ENCODE assay signal across 7 mouse cellular contexts in the genomic region with DNA sequence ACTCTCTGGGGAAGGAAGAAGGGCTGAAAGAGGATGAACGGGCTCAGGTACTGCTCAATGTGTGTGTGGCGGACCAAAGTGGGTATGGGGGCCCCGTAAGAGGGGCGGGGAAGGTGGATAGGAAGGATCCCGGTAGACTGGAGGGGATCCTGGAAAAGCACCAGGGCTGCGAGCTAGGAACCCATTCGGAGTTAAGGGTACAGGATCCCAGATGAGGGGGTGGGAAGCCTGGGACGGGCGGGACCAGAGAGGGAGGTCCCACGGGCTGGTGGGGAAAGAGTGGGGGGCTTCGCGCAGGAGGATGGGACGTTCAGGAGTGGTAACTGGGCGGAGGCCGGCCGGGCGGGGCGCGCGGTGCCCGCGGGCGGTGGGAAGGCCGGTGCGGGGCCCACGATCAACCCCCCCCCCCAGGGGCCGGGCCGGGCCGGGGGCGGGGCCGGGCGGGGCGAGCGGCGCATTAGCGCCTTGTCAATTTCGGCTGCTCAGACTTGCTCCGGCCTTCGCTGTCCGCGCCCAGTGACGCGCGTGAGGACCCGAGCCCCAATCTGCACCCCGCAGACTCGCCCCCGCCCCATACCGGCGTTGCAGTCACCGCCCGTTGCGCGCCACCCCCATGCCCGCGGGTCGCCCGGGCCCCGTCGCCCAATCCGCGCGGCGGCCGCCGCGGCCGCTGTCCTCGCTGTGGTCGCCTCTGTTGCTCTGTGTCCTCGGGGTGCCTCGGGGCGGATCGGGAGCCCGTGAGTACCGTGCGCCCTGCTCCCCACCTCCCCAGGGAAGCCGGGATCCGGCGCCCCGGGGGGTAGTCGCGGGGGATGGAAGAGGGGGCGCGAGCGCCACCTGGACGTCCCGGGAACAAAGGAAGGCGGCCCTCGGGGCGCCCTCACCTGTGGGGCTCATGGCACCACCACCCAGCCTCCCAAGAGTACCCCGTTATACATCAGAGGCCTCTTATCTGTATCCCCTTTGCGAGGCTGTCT. TPM values are rescaled to one million over a fixed set of nuclear protein-coding genes. Genes with fewer than 3 reads are reported as not detected.
A peak's percentile ranks its signal among the peaks of the same experiment; 100 is the strongest.
DNase-seq lines count a peak whose midpoint lies in the region; ATAC-seq lines count a peak whose summit lies in the region.

A gene (plus strand): TSS at position 495 of the 977 bp plus-strand sequence.

- H3K27ac ChIP-seq in lung, embryonic 16.5 days (ENCODE audit: low read length): peak within 1 kb of the TSS; percentile 99
- no peak within 1 kb of the TSS for H3K27ac ChIP-seq in forebrain, embryonic 16.5 days (ENCODE audit: low read length)
- H3K27ac ChIP-seq in limb, embryonic 15.5 days: peak within 1 kb of the TSS; percentile 57
- H3K27ac ChIP-seq in stomach, embryonic 15.5 days: no peak within 1 kb of the TSS

- H3K36me3 ChIP-seq in lung, embryonic 16.5 days (ENCODE audit: control insufficient read depth, insufficient read depth, low read length): no peaks in the 10 kb centered on the region
- H3K36me3 ChIP-seq in forebrain, embryonic 16.5 days (ENCODE audit: control insufficient read depth, insufficient read depth): no peaks in the 10 kb centered on the region
- H3K36me3 ChIP-seq in limb, embryonic 15.5 days: no peaks in the 10 kb centered on the region
- H3K36me3 ChIP-seq in stomach, embryonic 15.5 days: no peaks in the 10 kb centered on the region

- peak within 1 kb of the TSS; percentile 82 for H3K4me2 ChIP-seq in lung, embryonic 16.5 days (ENCODE audit: low read depth, low read length)
- H3K4me2 ChIP-seq in forebrain, embryonic 16.5 days (ENCODE audit: low read length): peak within 1 kb of the TSS; percentile 64
- peak within 1 kb of the TSS; percentile 89 for H3K4me2 ChIP-seq in limb, embryonic 15.5 days
- peak within 1 kb of the TSS; percentile 82 for H3K4me2 ChIP-seq in stomach, embryonic 15.5 days

- 2% methylated on average over 52 of the region's 93 CpGs for WGBS in lung, embryonic 16.5 days
- under 1% methylated on average over 70 of the region's 93 CpGs for WGBS in forebrain, embryonic 16.5 days
- WGBS in limb, embryonic 15.5 days: under 1% methylated on average over 70 of the region's 93 CpGs
- WGBS in stomach, embryonic 15.5 days: under 1% methylated on average over 70 of the region's 93 CpGs

- H3K27me3 ChIP-seq in lung, embryonic 16.5 days (ENCODE audit: control insufficient read depth, insufficient read depth, low read depth, low read length): peaks cover 80% of the 10 kb centered on the region
- peaks cover 89% of the 10 kb centered on the region for H3K27me3 ChIP-seq in forebrain, embryonic 16.5 days (replicated peaks; ENCODE audit: control insufficient read depth, insufficient read depth, low read length)
- H3K27me3 ChIP-seq in limb, embryonic 15.5 days: peaks cover 94% of the 10 kb centered on the region
- peaks cover 98% of the 10 kb centered on the region for H3K27me3 ChIP-seq in stomach, embryonic 15.5 days (replicated peaks)

- H3K4me1 ChIP-seq in lung, embryonic 16.5 days (replicated peaks; ENCODE audit: control insufficient read depth, insufficient read depth, low read length): peaks cover 37% of the 10 kb centered on the region
- H3K4me1 ChIP-seq in forebrain, embryonic 16.5 days (replicated peaks; ENCODE audit: control insufficient read depth, insufficient read depth, low read length): peaks cover 35% of the 10 kb centered on the region
- peaks cover 84% of the 10 kb centered on the region for H3K4me1 ChIP-seq in limb, embryonic 15.5 days
- H3K4me1 ChIP-seq in stomach, embryonic 15.5 days: peaks cover 51% of the 10 kb centered on the region

- H3K4me3 ChIP-seq in lung, embryonic 16.5 days (ENCODE audit: low read length): peak within 1 kb of the TSS; percentile 60
- peak within 1 kb of the TSS; percentile 43 for H3K4me3 ChIP-seq in forebrain, embryonic 16.5 days (replicated peaks; ENCODE audit: low read length)
- peak within 1 kb of the TSS; percentile 53 for H3K4me3 ChIP-seq in limb, embryonic 15.5 days
- peak within 1 kb of the TSS; percentile 39 for H3K4me3 ChIP-seq in stomach, embryonic 15.5 days (replicated peaks)

- ATAC-seq in lung, embryonic 16.5 days (ENCODE audit: low read depth): peak; percentile 36
- ATAC-seq in forebrain, embryonic 16.5 days: peak; percentile 3; the same call in 1 of the 2 replicates
- ATAC-seq in limb, embryonic 15.5 days (ENCODE audit: insufficient number of reproducible peaks, low FRiP score, low TSS enrichment, low read depth): no peak
- no peak for ATAC-seq in stomach, embryonic 15.5 days (ENCODE audit: insufficient read depth, low FRiP score, low read depth)

- DNase-seq in lung, postnatal 14 days: no peak
- no peak for DNase-seq in cerebellum, postnatal 10 days
- no peak for DNase-seq in right cerebral cortex, adult 18-20 months

- no peaks in the 10 kb centered on the region for H3K9me3 ChIP-seq in lung, embryonic 16.5 days (ENCODE audit: control insufficient read depth, low read length)
- H3K9me3 ChIP-seq in forebrain, embryonic 16.5 days (ENCODE audit: control insufficient read depth, low read length): no peaks in the 10 kb centered on the region
- H3K9me3 ChIP-seq in limb, embryonic 15.5 days: no peaks in the 10 kb centered on the region
- H3K9me3 ChIP-seq in stomach, embryonic 15.5 days: no peaks in the 10 kb centered on the region

- H3K9ac ChIP-seq in lung, embryonic 16.5 days (ENCODE audit: low read length): peak within 1 kb of the TSS; percentile 74
- peak within 1 kb of the TSS; percentile 47 for H3K9ac ChIP-seq in forebrain, embryonic 16.5 days (replicated peaks; ENCODE audit: low read depth, low read length)
- peak within 1 kb of the TSS; percentile 44 for H3K9ac ChIP-seq in limb, embryonic 15.5 days
- no peak within 1 kb of the TSS for H3K9ac ChIP-seq in stomach, embryonic 15.5 days

RNA-seq across cellular contexts. Expression of the gene that starts here (rescaled TPM):
- polyA plus RNA-seq in lung, embryonic 16.5 days (2015; fragmentation: Nextera tagmentation; extraction: Ambion mirVana): 166 and 169 TPM in 2 replicates
- 6.1 and 8.2 TPM in 2 replicates for polyA plus RNA-seq in forebrain, embryonic 16.5 days (2015; fragmentation: Nextera tagmentation; extraction: Ambion mirVana)
- polyA plus RNA-seq in limb, embryonic 15.5 days (2015; fragmentation: Nextera tagmentation; extraction: Ambion mirVana): 91.2 and 97.7 TPM in 2 replicates
- 2.9 and 4.1 TPM in 2 replicates for polyA plus RNA-seq in stomach, embryonic 15.5 days (2015; fragmentation: Nextera tagmentation; extraction: Ambion mirVana)

Comparison
In these comparisons a context has a peak if more than half of its experiments do, and no peak if none do; other contexts are left out.
1. ATAC-seq: peak in lung, embryonic 16.5 days (single experiment) and forebrain, embryonic 16.5 days (single experiment); none in limb, embryonic 15.5 days (single experiment) and stomach, embryonic 15.5 days (single experiment).
2. H3K27ac ChIP-seq: peak in lung, embryonic 16.5 days (single experiment) and limb, embryonic 15.5 days (single experiment); none in forebrain, embryonic 16.5 days (single experiment) and stomach, embryonic 15.5 days (single experiment).
3. Peak in every context shown above with its lines, with median percentiles within 50 percentile points of each other: H3K4me2 ChIP-seq and H3K4me3 ChIP-seq.